Mouse (Mus musculus): ENCODE results near the gene Ncor2. TPM values are rescaled to one million over a fixed set of nuclear protein-coding genes. Genes with fewer than 3 reads are reported as not detected.

Gene Ncor2
- total RNA-seq, 1 experiment from 2014 or later: 192 TPM

Other genes with a start within 250 kb of the Ncor2 start
- gene Rflna, start 176.0 kb downstream of the Ncor2 start, total RNA-seq (2021): 3.7 and 5.3 TPM in 2 replicates
- 1,757 and 2,166 TPM in 2 replicates for gene Scarb1, start 161.9 kb upstream of the Ncor2 start, total RNA-seq (2021)
- gene Gm10382, start 210.1 kb upstream of the Ncor2 start, total RNA-seq (2021): 0.26 and 0.49 TPM in 2 replicates
- gene Ubc, start 211.0 kb upstream of the Ncor2 start, total RNA-seq (2021): 1,142 and 1,189 TPM in 2 replicates